Mouse (Mus musculus) liver, embryonic 11.5 days (tissue): ENCODE measurements around the gene Il13. TPM values are rescaled to one million over a fixed set of nuclear protein-coding genes. Genes with fewer than 3 reads are reported as not detected.

Experiments used
- ATAC-seq: fragments of 200-750 bp; cut with Nextera tagmentation; replicated peaks from 2 replicates; pipeline ENCODE4 v1.8.0; 2017; ENCODE audit warnings: moderate number of reproducible peaks, mild to moderate bottlenecking, moderate TSS enrichment, moderate library complexity; ENCODE audit not compliant: low FRiP score
- DNase-seq: peaks from one replicate; pipeline ENCODE4 v3.0.0-alpha.2; 2017; ENCODE audit warnings: low spot score
- H3K27ac ChIP-seq: fragments of 300-500 bp; sonication (generic); 2 replicates; pipeline ENCODE4 v1.5.1; 2014; ENCODE audit warnings: mild to moderate bottlenecking, low read depth, low read length, control low read depth
- H3K27me3 ChIP-seq: fragments of 300-500 bp; sonication (generic); replicated peaks from 2 replicates; pipeline ENCODE4 v1.6.1; 2014; ENCODE audit warnings: low read length, mixed read lengths; ENCODE audit not compliant: control insufficient read depth, insufficient read depth
- H3K36me3 ChIP-seq: fragments of 300-500 bp; sonication (generic); 2 replicates; pipeline ENCODE4 v1.6.1; 2014; ENCODE audit warnings: mild to moderate bottlenecking, low read length, moderate library complexity, mixed read lengths; ENCODE audit not compliant: control insufficient read depth, insufficient read depth
- H3K4me1 ChIP-seq: fragments of 300-500 bp; sonication (generic); replicated peaks from 2 replicates; pipeline ENCODE4 v1.6.1; 2014; ENCODE audit warnings: low read length, mixed read lengths; ENCODE audit not compliant: control insufficient read depth, insufficient read depth
- H3K4me2 ChIP-seq: fragments of 300-500 bp; sonication (generic); 2 replicates; pipeline ENCODE4 v1.6.1; 2014; ENCODE audit warnings: mild to moderate bottlenecking, control low read depth, moderate library complexity
- H3K4me3 ChIP-seq: fragments of 300-500 bp; sonication (generic); 2 replicates; pipeline ENCODE4 v1.5.1; 2014; ENCODE audit warnings: low read depth, low read length, control low read depth
- H3K9ac ChIP-seq: fragments of 300-500 bp; sonication (generic); 2 replicates; pipeline ENCODE4 v1.6.1; 2014; ENCODE audit warnings: low read depth, low read length, control low read depth
- H3K9me3 ChIP-seq: fragments of 300-500 bp; sonication (generic); 2 replicates; pipeline ENCODE4 v1.6.1; 2016; ENCODE audit warnings: low read length, inconsistent platforms, mixed read lengths; ENCODE audit not compliant: control insufficient read depth
- WGBS: fragments of 180-500 bp; shearing (Covaris S2); extraction: QIAGEN DNeasy Blood & Tissue Kit; methylation state at CpG from one replicate; pipeline ENCODE4 v1.1.7; 2014; 5-methylcytosine and 5-hydroxymethylcytosine counted together
- polyA plus RNA-seq: library from polyadenylated mRNA; unstranded; fragments of >200 nt; fragmentation: Nextera tagmentation; extraction: Ambion mirVana; gene quantifications from 2 replicates; pipeline ENCODE4 v1.2.1, GENCODE M21; 2014

Il13 gene
- polyA plus RNA-seq = not detected in 2 replicates

GRCm38 (mm10) chr11:53634556-53634955 is at the start of gene Il13:
Il13 (minus strand) TSS chr11:53634702.
- WGBS = 83% methylated on average over 8 of the region's 8 CpGs
- ATAC-seq = no peak
- Histone ChIP-seq H3K27ac (no peak within 1 kb of the TSS), H3K27me3 (peaks cover 28% of the 10 kb centered on the region), H3K4me1 (peaks cover 14% of the 10 kb centered on the region), H3K4me2 (no peak within 1 kb of the TSS; the same call in 1 of the 2 replicates), H3K4me3 (no peak within 1 kb of the TSS), H3K9me3 (no peaks in the 10 kb centered on the region), H3K36me3 (no peaks in the 10 kb centered on the region), H3K9ac (no peak within 1 kb of the TSS)
- DNase-seq = no peak

- 83% methylated on average over 9 of the region's 9 CpGs for WGBS
- H3K4me3 ChIP-seq = no peak overlapping the region
- H3K4me2 ChIP-seq = no peak overlapping the region
- no peak for ATAC-seq
- H3K27me3 ChIP-seq = no peaks in the 10 kb centered on the region
- H3K9ac ChIP-seq = no peak overlapping the region
- no peak for DNase-seq
- no peaks in the 10 kb centered on the region for H3K4me1 ChIP-seq
- no peaks in the 10 kb centered on the region for H3K9me3 ChIP-seq
- H3K36me3 ChIP-seq = peaks cover 23% of the 10 kb centered on the region; the same call in 1 of the 2 replicates
- H3K27ac ChIP-seq = no peak overlapping the region
Observed at GRCm38 (mm10) chr11:53682994-53683530, 48.6 kb upstream of the Il13 start.

GRCm38 (mm10) chr11:53682170-53682569 is 47.7 kb upstream of the Il13 start:
- no peak overlapping the region for H3K4me2 ChIP-seq
- DNase-seq (no peak), ATAC-seq (no peak)
- H3K27me3 ChIP-seq = no peaks in the 10 kb centered on the region
- H3K27ac ChIP-seq = no peak overlapping the region
- WGBS = 85% methylated on average over 2 of the region's 2 CpGs
- H3K9ac ChIP-seq = no peak overlapping the region
- H3K4me3 ChIP-seq = no peak overlapping the region
- no peaks in the 10 kb centered on the region for H3K9me3 ChIP-seq
- H3K36me3 ChIP-seq = peaks cover 23% of the 10 kb centered on the region; the same call in 1 of the 2 replicates
- no peaks in the 10 kb centered on the region for H3K4me1 ChIP-seq

- Histone ChIP-seq H3K36me3 (peaks cover 26% of the 10 kb centered on the region; the same call in 1 of the 2 replicates), H3K4me3 (no peak overlapping the region), H3K9ac (no peak overlapping the region), H3K4me1 (no peaks in the 10 kb centered on the region), H3K27ac (no peak overlapping the region), H3K27me3 (no peaks in the 10 kb centered on the region), H3K9me3 (no peaks in the 10 kb centered on the region), H3K4me2 (no peak overlapping the region)
- no peak for ATAC-seq
- DNase-seq = no peak
- WGBS = 87% methylated on average over 2 of the region's 2 CpGs
Observed at GRCm38 (mm10) chr11:53681686-53682085, 47.2 kb upstream of the Il13 start.

GRCm38 (mm10) chr11:53680141-53680540 is 45.6 kb upstream of the Il13 start:
- Histone ChIP-seq H3K4me3 (no peak overlapping the region), H3K27ac (no peak overlapping the region), H3K4me2 (no peak overlapping the region), H3K4me1 (no peaks in the 10 kb centered on the region), H3K9me3 (no peaks in the 10 kb centered on the region), H3K9ac (no peak overlapping the region), H3K36me3 (peaks cover 35% of the 10 kb centered on the region; the same call in 1 of the 2 replicates), H3K27me3 (no peaks in the 10 kb centered on the region)
- ATAC-seq (no peak), DNase-seq (no peak)
- WGBS = 94% methylated on average over 4 of the region's 4 CpGs

- Histone ChIP-seq H3K36me3 (peaks cover 29% of the 10 kb centered on the region), H3K4me3 (no peak overlapping the region), H3K4me1 (no peaks in the 10 kb centered on the region; the same call in 1 of the 2 replicates), H3K9me3 (no peaks in the 10 kb centered on the region), H3K4me2 (no peak overlapping the region), H3K9ac (no peak overlapping the region), H3K27ac (no peak overlapping the region), H3K27me3 (no peaks in the 10 kb centered on the region)
- DNase-seq (no peak), ATAC-seq (no peak)
- 96% methylated on average over 4 of the region's 4 CpGs for WGBS
Observed at GRCm38 (mm10) chr11:53671414-53671813, 36.9 kb upstream of the Il13 start.

GRCm38 (mm10) chr11:53664091-53664490 is 29.6 kb upstream of the Il13 start:
- Histone ChIP-seq H3K9ac (no peak overlapping the region), H3K4me1 (peaks cover 5% of the 10 kb centered on the region; the same call in 1 of the 2 replicates), H3K4me3 (no peak overlapping the region), H3K27ac (no peak overlapping the region), H3K9me3 (no peaks in the 10 kb centered on the region), H3K36me3 (peaks cover 9% of the 10 kb centered on the region), H3K4me2 (no peak overlapping the region), H3K27me3 (no peaks in the 10 kb centered on the region)
- no peak for DNase-seq
- ATAC-seq = no peak
- WGBS = 81% methylated on average over 5 of the region's 5 CpGs

- peaks cover 5% of the 10 kb centered on the region for H3K4me1 ChIP-seq
- no peak for ATAC-seq
Observed at GRCm38 (mm10) chr11:53662794-53663674, 28.5 kb upstream of the Il13 start.

More at GRCm38 (mm10) chr11:53662794-53663674, 28.5 kb upstream of the Il13 start:
- no peak for DNase-seq
- Histone ChIP-seq H3K9me3 (no peaks in the 10 kb centered on the region), H3K4me3 (no peak overlapping the region), H3K9ac (no peak overlapping the region), H3K4me2 (no peak overlapping the region), H3K36me3 (peaks cover 7% of the 10 kb centered on the region), H3K27me3 (no peaks in the 10 kb centered on the region), H3K27ac (no peak overlapping the region)
- WGBS = 56% methylated on average over 14 of the region's 14 CpGs
